Mouse (Mus musculus): ENCODE measurements at regions not wholly inside any gene's neighbourhood (a gene's known extent, or its start where the extent isn't known, plus 50 kb on each side); places are given as distances from the start of the nearest gene placed in this dataset.

- TF ChIP-seq CTCF (IDR thresholded peaks at IDR 0.05; ENCODE audit: borderline replicate concordance, insufficient read depth, low read length) = no peak
- no peak for TF ChIP-seq POLR2A (IDR thresholded peaks at IDR 0.05; ENCODE audit: low read depth, low read length)
These were observed 56.5 kb upstream of the Ptgfrn start for GRCm38 (mm10) chr3:101166580-101166979.
